Mouse (Mus musculus): Measurements from ENCODE around the gene Ankrd17. TPM values are rescaled to one million over a fixed set of nuclear protein-coding genes. Genes with fewer than 3 reads are reported as not detected.

The Ankrd17 gene
- polyA plus RNA-seq, 1 experiment from 2014 or later = 26.5 TPM

DNA sequence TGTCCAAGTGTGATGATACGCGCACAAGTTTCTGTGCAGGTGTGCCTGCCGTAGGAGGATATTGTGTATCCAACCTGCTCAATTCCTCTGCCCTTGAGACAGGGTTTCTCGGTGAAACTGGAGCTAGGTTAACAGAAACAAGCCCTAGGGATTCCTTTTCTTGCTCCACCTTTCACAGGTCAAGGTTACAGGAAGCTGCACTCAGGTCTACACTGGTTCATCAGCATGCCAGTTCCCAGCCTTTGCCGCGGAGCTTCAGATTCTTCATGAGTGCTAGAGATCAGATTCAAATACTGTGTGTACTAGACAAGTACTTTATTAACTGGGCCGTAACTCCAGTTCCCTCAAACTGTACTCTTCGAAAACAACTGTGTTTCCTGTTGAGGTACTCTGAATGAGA is 131.2 kb downstream of the Ankrd17 start:
- Histone ChIP-seq H3K9me3 (no peaks in the 10 kb centered on the region), H3K4me1 (replicated peaks) (no peaks in the 10 kb centered on the region), H3K27me3 (no peaks in the 10 kb centered on the region), H3K36me3 (peaks cover 82% of the 10 kb centered on the region), H3K9ac (no peak overlapping the region), H3K4me3 (no peak overlapping the region), H3K4me2 (no peak overlapping the region), H3K27ac (replicated peaks) (no peak overlapping the region)
- no peak for ATAC-seq (ENCODE audit: low FRiP score, low read depth)
- 96% methylated on average over 8 of the region's 8 CpGs for WGBS

DNA sequence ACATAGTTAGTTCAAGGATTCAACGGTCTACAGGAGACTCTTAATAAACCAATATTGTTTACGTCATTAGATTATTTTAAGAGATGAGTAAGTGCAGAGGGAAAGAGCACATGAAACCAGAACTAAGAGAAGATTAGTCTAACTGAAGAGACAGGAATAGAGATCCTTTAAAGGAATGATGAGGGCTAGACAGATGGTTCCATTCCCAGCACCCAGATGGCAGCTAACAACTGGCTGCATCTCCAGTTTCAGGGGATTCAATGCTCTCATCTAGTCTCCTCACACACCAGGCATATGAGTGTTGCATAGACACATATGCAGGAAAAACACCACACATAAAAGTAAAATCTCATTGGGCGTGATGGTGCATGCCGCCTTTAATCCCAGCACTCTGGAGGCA is 133.1 kb downstream of the Ankrd17 start:
- H3K4me3 ChIP-seq = no peak overlapping the region
- WGBS = 96% methylated on average over 4 of the region's 4 CpGs
- no peaks in the 10 kb centered on the region for H3K4me1 ChIP-seq (replicated peaks)
- H3K9ac ChIP-seq = no peak overlapping the region
- H3K36me3 ChIP-seq = peaks cover 83% of the 10 kb centered on the region
- no peaks in the 10 kb centered on the region for H3K27me3 ChIP-seq
- no peak for ATAC-seq (ENCODE audit: low FRiP score, low read depth)
- no peak overlapping the region for H3K27ac ChIP-seq (replicated peaks)
- H3K9me3 ChIP-seq = no peaks in the 10 kb centered on the region
- H3K4me2 ChIP-seq = no peak overlapping the region

DNA sequence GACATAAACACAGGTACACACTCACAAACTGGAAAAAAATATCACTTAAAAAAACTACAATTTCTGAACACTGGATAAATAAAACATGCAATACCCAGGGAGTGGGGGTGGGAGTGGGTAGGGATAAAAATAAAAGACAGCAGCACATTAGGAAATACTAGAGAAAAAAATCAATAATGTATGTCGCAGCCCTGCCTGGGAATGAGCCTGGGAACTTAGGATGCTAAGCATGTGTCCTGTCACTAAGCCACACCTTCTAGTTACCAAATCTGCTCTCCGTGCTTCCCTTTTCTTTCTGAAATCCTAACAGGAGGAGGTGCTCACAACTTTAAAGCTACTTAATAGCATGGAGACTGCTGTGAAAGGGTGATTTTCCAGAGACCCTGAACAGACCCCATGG is 136.6 kb downstream of the Ankrd17 start:
- no peaks in the 10 kb centered on the region for H3K4me1 ChIP-seq (replicated peaks)
- H3K4me3 ChIP-seq = no peak overlapping the region
- peaks cover 68% of the 10 kb centered on the region for H3K36me3 ChIP-seq
- H3K27ac ChIP-seq (replicated peaks) = no peak overlapping the region
- WGBS = 90% methylated on average over 2 of the region's 2 CpGs
- no peaks in the 10 kb centered on the region for H3K9me3 ChIP-seq
- no peak overlapping the region for H3K9ac ChIP-seq
- ATAC-seq (ENCODE audit: low FRiP score, low read depth) = no peak
- no peak overlapping the region for H3K4me2 ChIP-seq
- no peaks in the 10 kb centered on the region for H3K27me3 ChIP-seq

DNA sequence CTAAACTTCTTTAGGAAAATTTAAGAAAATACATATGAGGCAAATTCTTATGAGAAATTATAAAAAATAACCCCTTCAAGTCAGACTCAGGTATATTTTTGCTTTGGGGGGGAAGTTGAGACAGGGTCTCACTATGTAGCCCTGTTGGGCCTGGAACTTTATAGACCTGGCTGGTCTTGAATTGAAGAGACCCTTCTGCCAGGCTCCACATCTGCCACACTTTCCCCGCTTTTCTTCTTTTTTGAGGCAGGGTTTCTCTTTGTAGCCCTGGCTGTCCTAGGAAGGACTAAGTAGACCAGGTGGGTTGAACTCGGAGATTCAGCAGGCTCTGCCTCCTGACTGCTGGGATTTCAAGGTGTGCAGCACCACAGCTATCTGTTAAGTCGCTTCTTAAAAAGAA is 139.7 kb downstream of the Ankrd17 start:
- Histone ChIP-seq H3K9ac (no peak overlapping the region), H3K36me3 (peaks cover 48% of the 10 kb centered on the region), H3K4me1 (replicated peaks) (peaks cover 13% of the 10 kb centered on the region), H3K4me2 (no peak overlapping the region), H3K27me3 (no peaks in the 10 kb centered on the region), H3K9me3 (no peaks in the 10 kb centered on the region), H3K27ac (replicated peaks) (no peak overlapping the region), H3K4me3 (no peak overlapping the region)
- no peak for ATAC-seq (ENCODE audit: low FRiP score, low read depth)
- WGBS = 97% methylated on average over 3 of the region's 3 CpGs

DNA sequence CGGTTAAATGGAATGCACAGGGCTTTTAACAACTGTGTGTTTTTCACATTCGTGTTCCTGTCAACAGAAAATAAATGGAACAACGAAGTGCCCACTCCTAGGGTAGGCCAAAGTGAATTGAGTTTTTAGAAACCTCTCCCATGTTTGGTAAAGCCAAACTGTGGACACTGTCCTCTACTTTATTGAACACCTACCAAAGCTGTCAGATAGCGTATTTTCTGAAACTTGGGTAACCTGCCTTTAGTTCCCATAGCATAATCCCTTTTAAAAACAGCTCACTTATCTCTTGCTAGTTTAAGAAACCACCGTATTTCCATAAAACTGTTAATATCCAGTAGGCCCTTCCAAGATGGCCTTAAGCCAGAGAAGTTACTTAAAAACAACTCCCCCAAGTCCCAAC is 141.6 kb downstream of the Ankrd17 start:
- H3K9me3 ChIP-seq = no peaks in the 10 kb centered on the region
- H3K27ac ChIP-seq (replicated peaks) = no peak overlapping the region
- H3K4me2 ChIP-seq = no peak overlapping the region
- H3K36me3 ChIP-seq = peaks cover 39% of the 10 kb centered on the region
- WGBS = 86% methylated on average over 5 of the region's 5 CpGs
- ATAC-seq (ENCODE audit: low FRiP score, low read depth) = no peak
- no peaks in the 10 kb centered on the region for H3K27me3 ChIP-seq
- no peak overlapping the region; the same call in 1 of the 2 replicates for H3K4me3 ChIP-seq
- H3K4me1 ChIP-seq (replicated peaks) = peaks cover 13% of the 10 kb centered on the region
- H3K9ac ChIP-seq = no peak overlapping the region

DNA sequence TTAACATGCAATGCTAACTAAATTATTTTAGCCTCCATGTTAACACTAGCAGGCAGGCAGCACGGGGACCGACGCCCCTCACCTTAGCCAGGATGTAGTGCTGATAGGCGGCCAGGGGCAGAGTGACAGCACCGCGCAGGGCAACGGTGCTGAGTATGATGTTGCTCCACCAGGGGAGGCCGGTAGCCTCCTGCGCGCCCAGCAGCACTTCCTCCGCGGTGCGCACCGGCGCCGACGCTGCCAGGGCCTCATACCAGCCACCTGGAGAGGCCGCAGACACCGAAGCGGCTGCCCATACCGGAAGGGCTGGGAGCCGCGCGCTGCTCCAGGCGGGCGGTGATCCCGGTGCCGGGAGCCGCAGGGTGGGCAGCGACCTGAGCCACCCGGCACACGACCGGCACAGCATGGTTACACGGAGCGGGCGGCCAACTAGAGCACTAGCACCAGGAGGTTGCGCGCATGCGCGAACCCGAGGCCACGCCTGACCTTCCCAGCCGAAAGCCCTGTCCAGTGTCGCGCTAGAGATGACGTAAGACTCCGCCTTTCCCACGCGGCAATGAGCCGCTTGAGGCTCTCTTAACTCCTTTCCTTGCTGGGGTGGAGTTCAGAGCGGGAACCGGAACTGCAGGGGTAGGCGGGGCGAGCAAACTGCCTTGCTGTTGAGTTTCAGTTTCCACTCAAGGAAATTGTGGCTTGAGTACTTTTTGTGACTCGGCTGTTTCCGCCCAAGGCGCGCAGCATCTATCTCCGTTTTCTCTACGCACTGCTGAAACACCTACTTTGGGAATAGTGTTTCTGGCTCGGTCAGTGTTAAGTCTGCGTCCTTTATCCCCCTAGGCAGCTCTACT is 142.6 kb downstream of the Ankrd17 start, which contains the start of gene Cox18:
Cox18 (minus strand) TSS at position 468 of the 848 bp plus-strand sequence.
- Histone ChIP-seq H3K9me3 (no peaks in the 10 kb centered on the region), H3K27ac (replicated peaks) (peak within 1 kb of the TSS; percentile 90), H3K27me3 (no peaks in the 10 kb centered on the region), H3K36me3 (peaks cover 31% of the 10 kb centered on the region), H3K4me3 (peak within 1 kb of the TSS; percentile 79), H3K4me1 (replicated peaks) (peaks cover 13% of the 10 kb centered on the region), H3K9ac (peak within 1 kb of the TSS; percentile 74), H3K4me2 (peak within 1 kb of the TSS; percentile 72)
- under 1% methylated on average over 62 of the region's 62 CpGs for WGBS
- peak; percentile 98 for ATAC-seq (ENCODE audit: low FRiP score, low read depth)

DNA sequence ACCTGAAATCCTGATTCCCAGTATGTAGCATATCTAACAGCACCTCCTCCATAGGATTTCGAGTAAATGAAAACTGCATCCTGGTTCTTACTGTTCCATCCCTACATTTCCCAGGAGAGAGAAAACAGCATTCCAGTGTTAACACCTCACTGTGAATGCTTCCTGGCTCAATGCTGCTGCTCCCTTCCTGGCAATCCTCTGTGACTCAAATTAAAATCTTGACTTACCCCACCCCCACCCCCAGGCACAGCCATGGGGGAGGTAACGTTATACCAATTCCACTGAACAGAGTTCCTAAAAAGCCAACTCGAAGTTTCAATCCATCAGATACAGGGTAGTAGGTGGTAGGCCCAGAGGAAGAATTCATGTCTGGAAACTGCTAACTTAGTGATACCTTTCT is 143.4 kb downstream of the Ankrd17 start:
- WGBS = 37% methylated on average over 3 of the region's 3 CpGs
- Histone ChIP-seq H3K4me1 (replicated peaks) (peaks cover 13% of the 10 kb centered on the region), H3K36me3 (peaks cover 34% of the 10 kb centered on the region), H3K4me3 (peak overlapping the region; percentile 79), H3K27ac (replicated peaks) (peak overlapping the region; percentile 90; the same call in 1 of the 2 replicates), H3K9ac (peak overlapping the region; percentile 74), H3K9me3 (no peaks in the 10 kb centered on the region), H3K27me3 (no peaks in the 10 kb centered on the region), H3K4me2 (peak overlapping the region; percentile 72)
- no peak for ATAC-seq (ENCODE audit: low FRiP score, low read depth)

DNA sequence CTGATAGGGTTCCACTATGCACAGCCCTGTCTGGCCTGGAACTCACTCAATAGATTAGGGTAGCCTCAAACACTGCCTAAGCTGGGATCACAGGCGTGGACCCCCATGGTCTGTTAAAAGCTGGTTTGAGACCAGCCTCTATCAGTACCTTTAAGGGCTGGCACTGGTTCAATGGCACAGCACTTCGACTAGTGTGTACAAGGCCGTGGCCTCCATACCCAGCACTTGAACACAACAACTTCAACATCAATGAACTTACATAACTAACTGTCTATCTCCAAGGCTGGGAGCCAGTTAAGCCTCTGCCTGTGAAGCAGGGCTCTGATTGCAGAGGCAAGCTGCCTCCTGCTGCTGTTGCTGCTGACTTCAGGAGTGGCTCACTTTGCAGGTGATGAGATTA is 148.6 kb downstream of the Ankrd17 start:
- Histone ChIP-seq H3K4me2 (no peak overlapping the region), H3K27ac (replicated peaks) (no peak overlapping the region), H3K27me3 (no peaks in the 10 kb centered on the region), H3K36me3 (peaks cover 53% of the 10 kb centered on the region), H3K4me3 (no peak overlapping the region), H3K4me1 (replicated peaks) (peaks cover 7% of the 10 kb centered on the region), H3K9ac (no peak overlapping the region), H3K9me3 (no peaks in the 10 kb centered on the region)
- 98% methylated on average over 3 of the region's 3 CpGs for WGBS
- ATAC-seq (ENCODE audit: low FRiP score, low read depth) = no peak

DNA sequence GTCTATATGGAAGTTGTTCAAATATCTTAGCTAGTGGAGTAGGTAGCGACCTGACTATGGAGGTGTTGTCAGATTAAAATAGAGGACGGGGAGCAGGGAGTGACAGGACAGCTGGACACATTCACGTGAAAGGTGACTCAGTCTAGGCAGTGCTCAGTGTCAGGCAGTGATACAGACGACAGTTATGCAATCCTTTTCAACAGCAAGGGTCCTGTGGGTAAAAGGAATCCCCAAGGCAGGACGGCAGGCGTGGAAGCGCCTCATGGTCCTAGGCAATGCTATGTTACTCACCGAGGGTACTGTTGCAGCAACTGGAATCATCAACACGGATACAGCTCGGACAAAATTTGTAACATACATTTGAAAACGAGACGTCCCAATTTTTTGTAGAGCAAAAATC is 149.2 kb downstream of the Ankrd17 start:
- H3K4me1 ChIP-seq (replicated peaks) = peaks cover 1% of the 10 kb centered on the region; the same call in 1 of the 2 replicates
- no peak for ATAC-seq (ENCODE audit: low FRiP score, low read depth)
- WGBS = 95% methylated on average over 12 of the region's 12 CpGs
- H3K27me3 ChIP-seq = no peaks in the 10 kb centered on the region
- no peaks in the 10 kb centered on the region for H3K9me3 ChIP-seq
- no peak overlapping the region for H3K4me2 ChIP-seq
- H3K36me3 ChIP-seq = peaks cover 53% of the 10 kb centered on the region
- no peak overlapping the region for H3K9ac ChIP-seq
- no peak overlapping the region for H3K27ac ChIP-seq (replicated peaks)
- no peak overlapping the region for H3K4me3 ChIP-seq

DNA sequence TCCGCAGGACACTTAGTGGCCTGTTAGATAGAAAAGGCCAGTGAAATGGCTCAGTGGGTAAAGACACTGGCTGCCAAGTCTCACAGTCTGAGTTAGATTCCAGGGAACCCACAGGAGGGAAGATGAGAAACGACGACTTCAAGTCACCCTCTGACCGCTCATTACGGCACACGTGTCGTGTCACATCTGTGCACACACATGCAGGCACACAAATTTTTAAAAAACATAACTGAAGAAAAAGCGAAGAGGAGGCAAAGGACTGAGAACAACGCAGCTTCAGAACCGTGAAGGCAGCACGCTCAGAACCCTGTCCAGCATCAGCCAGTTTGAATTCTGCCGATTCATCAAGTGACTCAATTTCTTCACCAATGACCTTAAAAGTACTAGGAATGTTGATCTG is 153.0 kb downstream of the Ankrd17 start:
- Histone ChIP-seq H3K27me3 (no peaks in the 10 kb centered on the region), H3K9me3 (no peaks in the 10 kb centered on the region), H3K4me2 (no peak overlapping the region), H3K4me3 (no peak overlapping the region), H3K4me1 (replicated peaks) (no peaks in the 10 kb centered on the region), H3K36me3 (peaks cover 37% of the 10 kb centered on the region), H3K27ac (replicated peaks) (no peak overlapping the region), H3K9ac (no peak overlapping the region)
- ATAC-seq (ENCODE audit: low FRiP score, low read depth) = no peak
- 98% methylated on average over 12 of the region's 12 CpGs for WGBS

DNA sequence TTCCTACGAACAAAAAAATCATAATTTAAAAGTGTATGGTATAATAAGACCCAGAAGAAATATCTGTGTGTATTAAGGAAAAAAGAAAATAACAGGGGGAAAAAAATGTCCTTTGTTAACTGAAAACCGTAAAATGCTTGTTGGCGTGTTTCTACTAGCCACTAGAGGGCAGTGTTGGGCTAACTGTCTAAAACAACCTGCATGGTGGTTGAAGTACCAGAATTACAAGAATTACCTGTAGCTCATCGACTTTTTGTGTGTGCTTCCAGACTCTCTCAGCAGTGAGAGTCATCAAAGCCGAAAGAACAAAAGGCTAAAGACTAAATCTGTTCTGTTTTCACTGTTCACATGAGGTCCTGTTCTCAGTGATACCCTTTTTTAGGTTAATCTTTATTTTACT is 163.2 kb downstream of the Ankrd17 start:
- peak; percentile 56; the same call in 1 of the 2 replicates for ATAC-seq (ENCODE audit: low FRiP score, low read depth)
- no peak overlapping the region for H3K9ac ChIP-seq
- H3K36me3 ChIP-seq = no peaks in the 10 kb centered on the region
- H3K4me2 ChIP-seq = no peak overlapping the region
- no peak overlapping the region for H3K4me3 ChIP-seq
- H3K27ac ChIP-seq (replicated peaks) = no peak overlapping the region
- no peaks in the 10 kb centered on the region for H3K9me3 ChIP-seq
- H3K4me1 ChIP-seq (replicated peaks) = no peaks in the 10 kb centered on the region
- 26% methylated on average over 5 of the region's 5 CpGs for WGBS
- no peaks in the 10 kb centered on the region for H3K27me3 ChIP-seq

DNA sequence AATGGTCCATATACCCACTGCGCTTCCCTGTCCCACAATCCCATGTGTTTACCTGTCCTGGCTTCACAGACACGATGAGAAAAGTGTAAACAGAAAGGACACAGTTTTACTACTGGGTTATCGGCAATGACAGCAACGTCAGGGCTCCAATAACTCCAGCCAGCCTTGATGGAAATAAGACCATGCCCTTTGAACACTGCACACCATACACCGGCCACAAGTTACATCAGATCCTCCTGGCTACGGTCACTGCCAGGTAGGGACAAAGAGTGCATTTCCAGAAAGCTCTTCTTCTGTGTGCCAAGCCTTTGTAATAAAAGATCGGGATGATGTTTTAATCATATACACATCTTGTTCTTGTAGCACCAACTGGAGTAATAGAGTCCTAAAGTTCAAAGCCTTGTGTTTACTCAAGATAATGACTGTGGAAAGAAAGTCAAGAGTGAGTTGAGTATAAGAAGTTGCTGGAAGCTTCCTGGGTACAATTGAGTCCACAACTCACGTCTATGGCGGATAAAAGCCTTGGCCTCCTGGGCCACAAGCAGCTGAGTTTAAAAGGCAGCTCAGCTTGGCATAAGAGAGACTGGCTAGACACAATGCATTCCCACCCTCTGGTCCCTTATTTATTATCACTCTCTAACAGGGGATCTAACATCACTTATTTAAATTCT is 163.8 kb downstream of the Ankrd17 start:
- 84% methylated on average over 9 of the region's 9 CpGs for whole genome bisulfite sequencing
- no peak for ATAC-seq (ENCODE audit: low FRiP score, low read depth)
- H3K4me2 ChIP-seq = no peak overlapping the region
- H3K27me3 ChIP-seq = no peaks in the 10 kb centered on the region
- no peaks in the 10 kb centered on the region for H3K36me3 ChIP-seq
- no peak overlapping the region for H3K4me3 ChIP-seq
- no peak overlapping the region for H3K27ac ChIP-seq (replicated peaks)
- H3K4me1 ChIP-seq (replicated peaks) = no peaks in the 10 kb centered on the region
- no peak overlapping the region for H3K9ac ChIP-seq
- H3K9me3 ChIP-seq = no peaks in the 10 kb centered on the region
